Mouse (Mus musculus): Measurements from ENCODE around the gene Mfn1.
A peak's percentile ranks its signal among the peaks of the same experiment; 100 is the strongest.

Gene Mfn1

DNA sequence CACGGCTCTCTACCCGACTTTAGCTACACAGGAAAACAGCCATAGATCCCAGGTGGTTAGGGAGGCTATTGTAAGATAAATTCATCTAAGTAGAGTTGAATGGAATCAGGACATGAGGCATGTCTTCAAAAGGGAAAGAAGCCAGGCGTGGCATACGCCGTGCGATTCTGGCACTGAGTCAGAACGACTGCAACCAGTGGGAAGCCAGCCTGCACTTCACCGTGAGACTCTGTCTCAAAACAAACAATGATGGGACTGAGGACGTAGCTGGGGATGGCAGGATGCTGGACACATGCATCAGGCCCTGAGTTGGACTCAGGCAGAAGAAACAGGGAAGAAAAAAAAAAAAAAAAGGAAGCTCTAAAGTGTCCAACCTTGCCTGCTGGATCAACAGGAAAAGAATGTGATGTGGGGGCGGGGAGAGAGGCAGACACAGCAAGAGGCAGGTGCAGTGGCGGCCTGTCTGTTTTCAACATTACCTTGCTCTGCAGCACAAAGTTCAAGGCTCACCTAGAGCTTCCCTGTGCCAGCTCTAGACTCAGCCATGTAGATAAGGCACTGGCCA lies 82.4 kb downstream of the Mfn1 start:
- DNase-seq (ENCODE audit: low spot score in 2 of 2) = no peak

GRCm38 (mm10) chr3:32614786-32615185 lies 85.5 kb downstream of the Mfn1 start:
- no peak for DNase-seq (ENCODE audit: low spot score in 2 of 2)

- no peak for DNase-seq (ENCODE audit: low spot score in 2 of 2)
Observed at GRCm38 (mm10) chr3:32615376-32615775, 86.1 kb downstream of the Mfn1 start.

DNA sequence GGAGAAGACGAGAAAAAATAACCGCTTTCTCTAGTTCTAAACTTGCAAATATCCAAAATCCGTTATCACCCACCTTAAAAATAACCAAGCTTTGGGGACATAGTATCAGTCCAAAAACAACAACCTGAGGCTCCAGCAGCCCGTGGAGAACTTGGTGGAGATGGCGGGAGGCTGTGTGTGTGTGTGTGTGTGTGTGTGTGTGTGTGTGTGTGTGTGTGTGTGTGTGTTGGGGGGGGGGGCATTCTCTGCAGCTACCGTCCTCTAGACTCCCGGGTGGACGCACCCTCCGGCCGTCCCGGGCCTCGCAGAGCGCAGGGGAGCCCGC lies 86.7 kb downstream of the Mfn1 start:
- no peak for DNase-seq (ENCODE audit: low spot score in 2 of 2)

DNA sequence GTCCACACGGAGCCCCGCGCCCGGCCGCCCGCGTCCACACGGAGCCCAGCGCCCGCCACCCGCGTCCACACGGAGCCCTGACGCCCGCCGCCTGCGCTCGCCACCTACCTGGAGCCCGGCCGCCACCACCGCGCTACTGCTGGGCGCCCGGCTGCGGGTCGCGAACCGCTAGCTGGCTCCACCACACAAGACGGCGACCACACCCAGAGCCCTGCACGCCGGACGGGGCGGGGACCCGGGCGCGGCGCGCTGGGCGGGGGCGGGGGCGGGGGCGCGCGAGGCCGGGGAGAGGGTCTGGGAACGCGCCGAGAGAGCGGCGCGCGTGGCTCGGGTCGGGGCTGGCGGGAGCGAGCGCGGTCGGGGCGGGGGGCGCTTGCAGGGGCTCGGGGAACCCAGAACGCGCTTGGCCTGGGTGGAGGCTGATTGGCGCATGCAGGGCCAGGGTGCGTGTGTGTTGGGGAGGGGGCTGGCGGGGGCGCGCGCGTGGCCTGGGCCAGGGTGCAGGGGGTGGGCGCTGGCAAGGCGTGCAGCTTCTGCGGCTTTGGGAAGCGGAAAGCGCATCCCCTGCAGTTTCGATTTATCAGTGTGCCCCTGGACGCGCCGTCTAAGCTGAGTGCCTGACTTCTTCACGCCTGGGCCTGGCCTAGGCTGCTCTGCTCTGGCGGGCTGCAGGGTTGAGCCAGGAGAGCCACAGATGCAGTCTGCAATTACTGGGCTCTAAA lies 87.2 kb downstream of the Mfn1 start, which contains the start of gene Gnb4:
Gene Gnb4, minus strand, starts transcription at position 255 of the 722 bp plus-strand sequence.
- peak; percentile 45 to 76 for DNase-seq (ENCODE audit: low spot score in 2 of 2)

DNA sequence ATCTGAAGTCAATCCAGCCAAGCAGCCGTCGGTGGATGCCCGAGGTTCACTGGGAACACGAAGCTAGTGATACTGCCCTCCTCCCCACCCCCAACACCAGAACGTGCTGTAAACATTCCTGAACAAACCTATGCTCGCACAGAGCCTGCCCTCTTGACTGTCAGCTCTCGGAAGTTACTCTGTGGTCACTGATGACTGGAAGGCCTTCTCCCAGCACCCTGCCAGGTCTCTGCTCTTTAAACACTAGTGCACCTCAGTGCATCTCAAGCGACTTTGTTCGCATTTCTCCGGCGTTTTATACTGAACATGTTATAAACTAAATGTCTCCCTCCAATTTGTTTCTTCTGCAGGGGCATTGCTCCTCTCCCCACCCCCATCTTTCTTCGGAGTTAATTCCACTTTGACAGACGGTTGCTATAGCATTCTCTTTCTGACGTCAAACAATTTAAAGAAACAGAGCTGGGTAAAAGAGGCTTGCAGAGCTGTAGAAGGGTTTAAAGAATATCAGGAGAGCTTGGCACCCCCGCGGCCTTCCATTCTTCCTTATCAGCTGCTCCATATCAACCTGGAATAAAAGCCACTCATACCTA lies 87.9 kb downstream of the Mfn1 start:
- no peak for DNase-seq (ENCODE audit: low spot score in 2 of 2)

DNA sequence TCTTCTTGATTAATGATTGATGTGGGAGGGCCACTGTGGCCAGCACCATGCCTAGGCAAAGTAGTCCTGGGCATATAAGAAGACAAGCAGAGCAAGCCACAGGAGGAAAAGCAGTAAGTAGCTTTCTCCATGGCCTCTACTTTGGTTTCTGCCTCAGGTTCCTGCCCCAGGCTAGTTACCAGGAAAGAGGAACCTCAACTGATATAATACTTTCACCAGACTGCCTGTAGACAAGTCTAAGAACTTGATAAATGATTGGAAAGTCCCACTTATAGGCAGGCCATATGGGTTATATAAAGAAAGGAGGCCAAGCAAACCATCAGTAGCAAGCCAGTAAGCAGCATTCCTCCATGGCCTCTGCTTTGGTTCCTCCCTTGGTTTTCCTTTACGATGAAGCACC lies 92.4 kb downstream of the Mfn1 start:
- DNase-seq (ENCODE audit: low spot score in 2 of 2) = no peak

DNA sequence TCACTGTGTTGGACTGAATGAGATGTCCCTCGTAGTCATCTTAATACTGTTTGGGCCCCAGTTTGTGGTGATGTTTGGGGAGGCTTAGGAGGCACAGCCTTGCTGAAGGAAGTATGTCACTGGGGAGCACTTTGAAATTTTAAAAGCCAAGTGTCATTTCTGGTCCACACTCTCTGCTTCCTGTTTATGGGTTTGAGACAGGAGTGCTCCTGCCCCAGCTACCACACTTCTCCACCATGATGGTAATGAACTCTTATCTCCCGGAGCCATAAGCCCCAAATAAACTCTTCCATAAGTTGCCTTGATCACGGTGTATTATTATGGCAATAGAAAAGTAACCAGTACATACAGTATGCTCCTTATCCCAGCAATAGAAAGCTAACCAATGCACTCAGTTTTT lies 92.8 kb downstream of the Mfn1 start:
- DNase-seq (ENCODE audit: low spot score in 2 of 2) = no peak

DNA sequence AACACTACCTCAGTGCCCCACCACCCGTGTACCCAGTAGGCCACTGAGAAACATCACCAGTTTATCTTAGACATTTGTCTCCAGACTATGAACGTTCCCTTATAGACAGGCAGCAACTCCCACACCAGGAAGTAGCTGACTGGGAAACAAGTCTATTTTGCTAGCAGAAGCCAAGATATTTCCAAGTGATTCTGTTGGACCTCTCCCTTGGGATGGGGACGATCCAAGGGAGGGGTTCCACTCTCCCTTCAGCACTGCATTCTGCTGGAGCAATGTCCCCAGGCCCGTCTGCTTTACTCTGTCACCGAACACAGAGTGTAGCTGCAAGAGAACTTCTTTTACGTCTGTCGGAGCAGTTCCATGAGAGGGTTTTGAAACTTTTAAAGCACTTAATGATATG lies 98.9 kb downstream of the Mfn1 start:
- no peak for DNase-seq (ENCODE audit: low spot score in 2 of 2)
